Mouse (Mus musculus) CH12.LX (cell line): Measurements from ENCODE around the gene Arg2. TPM values are rescaled to one million over a fixed set of nuclear protein-coding genes. Genes with fewer than 3 reads are reported as not detected.
A peak's percentile ranks its signal among the peaks of the same experiment; 100 is the strongest.

Experiments
- DNase-seq: peaks from one replicate; pipeline ENCODE4 v3.0.0-alpha.2; 2013; ENCODE audit errors: extremely low read depth
- H3K27ac ChIP-seq: 2 replicates; pipeline ENCODE4 v1.5.1; 2012; ENCODE audit warnings: low read depth, mild to moderate bottlenecking, control low read depth, moderate library complexity; ENCODE audit not compliant: insufficient read depth
- H3K27me3 ChIP-seq: replicated peaks from 2 replicates; pipeline ENCODE3; 2012; ENCODE audit warnings: inconsistent platforms
- H3K36me3 ChIP-seq, 2 experiments: replicated peaks in 1 of 2; 2 replicates each; pipeline versions ENCODE3 to v1.6.1; 2012; ENCODE audit warnings: inconsistent platforms in 1 of 2, low read length in 1 of 2, mild to moderate bottlenecking in 1 of 2, mixed read lengths in 1 of 2, moderate library complexity in 1 of 2; ENCODE audit not compliant: control insufficient read depth in 1 of 2, insufficient read depth in 1 of 2
- H3K4me1 ChIP-seq, 2 experiments: 2 replicates each; pipeline ENCODE4 v1.6.1; 2012; ENCODE audit warnings: inconsistent platforms in 1 of 2, moderate library complexity in 1 of 2; ENCODE audit not compliant: insufficient read depth in 2 of 2, control insufficient read depth in 1 of 2
- H3K4me2 ChIP-seq: 2 replicates; pipeline ENCODE4 v1.6.1; 2012; ENCODE audit warnings: low read depth, mild to moderate bottlenecking, control low read depth; ENCODE audit not compliant: poor library complexity, insufficient read depth, severe bottlenecking
- H3K4me3 ChIP-seq, 3 experiments: fragments of 150-350 bp in 1 of 3; sonication (generic) in 1 of 3; replicated peaks in 1 of 3; 2 replicates each; pipeline versions ENCODE3 to v1.5.1; 2011 to 2012; ENCODE audit warnings: low read depth in 2 of 3, low read length in 2 of 3, mild to moderate bottlenecking in 2 of 3, moderate library complexity in 2 of 3, control low read depth in 1 of 3, improper control_type of control experiment in 1 of 3, inconsistent platforms in 1 of 3, mixed read lengths in 1 of 3; ENCODE audit not compliant: poor library complexity in 1 of 3
- H3K79me2 ChIP-seq: replicated peaks from 2 replicates; pipeline ENCODE4 v1.6.1; 2012; ENCODE audit warnings: mild to moderate bottlenecking, moderate library complexity; ENCODE audit not compliant: control insufficient read depth, poor library complexity, insufficient read depth, severe bottlenecking; ENCODE audit errors: extremely low read depth
- H3K9ac ChIP-seq: 2 replicates; pipeline ENCODE4 v1.6.1; 2012; ENCODE audit warnings: low read depth, mild to moderate bottlenecking, control low read depth, moderate library complexity; ENCODE audit not compliant: insufficient read depth
- H3K9me3 ChIP-seq: replicated peaks from 2 replicates; pipeline ENCODE3; 2012; ENCODE audit warnings: low read length, inconsistent platforms, mixed read lengths
- BHLHE40 ChIP-seq: IDR thresholded peaks from 2 replicates; pipeline ENCODE4 v1.6.1; 2011; ENCODE audit warnings: mild to moderate bottlenecking, low read depth, low read length, improper control_type of control experiment
- CHD1 ChIP-seq: IDR thresholded peaks from 2 replicates; pipeline ENCODE4 v1.6.1; 2012; ENCODE audit warnings: low read depth, low read length, improper control_type of control experiment, inconsistent platforms
- CHD2 ChIP-seq: IDR thresholded peaks from 2 replicates; pipeline ENCODE4 v1.6.1; 2011; ENCODE audit warnings: low read length, improper control_type of control experiment
- CTCF ChIP-seq, 2 experiments: IDR thresholded peaks in 1 of 2; conservative IDR thresholded peaks in 1 of 2; 2 replicates each; pipeline ENCODE4 v1.5.1; 2011 to 2012; ENCODE audit warnings: low read depth in 2 of 2, low read length in 2 of 2, improper control_type of control experiment in 1 of 2, inconsistent platforms in 1 of 2, mild to moderate bottlenecking in 1 of 2, moderate library complexity in 1 of 2
- E2F4 ChIP-seq: IDR thresholded peaks from 2 replicates; pipeline ENCODE4 v1.6.1; 2011; ENCODE audit warnings: low read depth, low read length, improper control_type of control experiment; ENCODE audit not compliant: insufficient replicate concordance
- EP300 ChIP-seq: IDR thresholded peaks from 2 replicates; pipeline ENCODE4 v1.6.1; 2011; ENCODE audit warnings: low read length, improper control_type of control experiment
- GABPA ChIP-seq: IDR thresholded peaks from 2 replicates; pipeline ENCODE4 v1.6.1; 2012; ENCODE audit warnings: low read depth, low read length, improper control_type of control experiment, inconsistent platforms; ENCODE audit not compliant: insufficient replicate concordance
- IRF4 ChIP-seq: IDR thresholded peaks from 2 replicates; pipeline ENCODE4 v1.6.1; 2014; ENCODE audit warnings: low read depth, mild to moderate bottlenecking, inconsistent platforms, low read length, improper control_type of control experiment
- JUN ChIP-seq: IDR thresholded peaks from 2 replicates; pipeline ENCODE4 v1.6.1; 2011; ENCODE audit warnings: low read depth, mild to moderate bottlenecking, low read length, improper control_type of control experiment, moderate library complexity; ENCODE audit not compliant: insufficient read depth
- KAT2A ChIP-seq: IDR thresholded peaks from 2 replicates; pipeline ENCODE4 v1.6.1; 2012; ENCODE audit warnings: low read length, improper control_type of control experiment, inconsistent platforms; ENCODE audit not compliant: insufficient replicate concordance
- MAFK ChIP-seq: IDR thresholded peaks from 2 replicates; pipeline ENCODE4 v1.6.1; 2011; ENCODE audit warnings: low read length, improper control_type of control experiment; ENCODE audit not compliant: insufficient replicate concordance
- MAX ChIP-seq: IDR thresholded peaks from 2 replicates; pipeline ENCODE4 v1.6.1; 2011; ENCODE audit warnings: low read length, improper control_type of control experiment
- MAZ ChIP-seq: IDR thresholded peaks from 2 replicates; pipeline ENCODE4 v1.6.1; 2012; ENCODE audit warnings: low read depth, mild to moderate bottlenecking, inconsistent platforms, low read length, improper control_type of control experiment, moderate library complexity
- MEF2A ChIP-seq: IDR thresholded peaks from 2 replicates; pipeline ENCODE4 v1.6.1; 2014; ENCODE audit warnings: low read depth, mild to moderate bottlenecking, inconsistent platforms, low read length, improper control_type of control experiment, borderline replicate concordance
- MXI1 ChIP-seq: IDR thresholded peaks from 2 replicates; pipeline ENCODE4 v1.6.1; 2011; ENCODE audit warnings: mild to moderate bottlenecking, low read depth, low read length, improper control_type of control experiment
- MYC ChIP-seq: IDR thresholded peaks from 2 replicates; pipeline ENCODE4 v1.6.1; 2011; ENCODE audit warnings: low read depth, mild to moderate bottlenecking, improper control_type of control experiment, low read length
- NELFE ChIP-seq: IDR thresholded peaks from 2 replicates; pipeline ENCODE4 v1.6.1; 2011; ENCODE audit warnings: low read depth, low read length, improper control_type of control experiment
- PAX5 ChIP-seq: IDR thresholded peaks from 2 replicates; pipeline ENCODE4 v1.6.1; 2012; ENCODE audit warnings: low read length, inconsistent platforms, mixed read lengths
- POLR2A ChIP-seq: IDR thresholded peaks from 2 replicates; pipeline ENCODE4 v1.6.1; 2011; ENCODE audit warnings: low read depth, mild to moderate bottlenecking, improper control_type of control experiment, low read length
- POLR2AphosphoS2 ChIP-seq: IDR thresholded peaks from 2 replicates; pipeline ENCODE4 v1.6.1; 2011; ENCODE audit warnings: low read depth, low read length, improper control_type of control experiment
- RAD21 ChIP-seq: IDR thresholded peaks from 2 replicates; pipeline ENCODE4 v1.6.1; 2011; ENCODE audit warnings: low read depth, mild to moderate bottlenecking, low read length, improper control_type of control experiment, moderate library complexity
- RCOR1 ChIP-seq: conservative IDR thresholded peaks from 2 replicates; pipeline ENCODE4 v1.6.1; 2012; ENCODE audit warnings: low read depth, mild to moderate bottlenecking, inconsistent platforms, low read length, improper control_type of control experiment
- SIN3A ChIP-seq: IDR thresholded peaks from 2 replicates; pipeline ENCODE4 v1.6.1; 2012; ENCODE audit warnings: low read length, improper control_type of control experiment, inconsistent platforms
- SMC3 ChIP-seq: IDR thresholded peaks from 2 replicates; pipeline ENCODE4 v1.6.1; 2011; ENCODE audit warnings: low read depth, low read length, improper control_type of control experiment
- TBP ChIP-seq: conservative IDR thresholded peaks from 2 replicates; pipeline ENCODE4 v1.6.1; 2011; ENCODE audit warnings: low read depth, low read length, improper control_type of control experiment
- UBTF ChIP-seq: IDR thresholded peaks from 2 replicates; pipeline ENCODE4 v1.6.1; 2012; ENCODE audit warnings: low read depth, mild to moderate bottlenecking, inconsistent platforms, low read length, improper control_type of control experiment, moderate library complexity
- USF1 ChIP-seq: IDR thresholded peaks from 2 replicates; pipeline ENCODE4 v1.6.1; 2014; ENCODE audit warnings: low read depth, mild to moderate bottlenecking, inconsistent platforms, low read length, improper control_type of control experiment
- USF2 ChIP-seq: conservative IDR thresholded peaks from 2 replicates; pipeline ENCODE4 v1.6.1; 2011; ENCODE audit warnings: low read depth, low read length, improper control_type of control experiment
- ZC3H11A ChIP-seq: IDR thresholded peaks from 2 replicates; pipeline ENCODE4 v1.6.1; 2012; ENCODE audit warnings: low read depth, mild to moderate bottlenecking, inconsistent platforms, low read length, improper control_type of control experiment
- ZKSCAN1 ChIP-seq: IDR thresholded peaks from 2 replicates; pipeline ENCODE4 v1.6.1; 2012; ENCODE audit warnings: low read depth, inconsistent platforms, low read length, improper control_type of control experiment, borderline replicate concordance
- ZMIZ1 ChIP-seq: IDR thresholded peaks from 2 replicates; pipeline ENCODE4 v1.6.1; 2012; ENCODE audit warnings: low read depth, mild to moderate bottlenecking, inconsistent platforms, low read length, improper control_type of control experiment
- ZNF384 ChIP-seq: IDR thresholded peaks from 2 replicates; pipeline ENCODE4 v1.6.1; 2012; ENCODE audit warnings: low read depth, low read length, improper control_type of control experiment, inconsistent platforms
- dilution Hi-C: fragments of 300-500 bp; cut with MboI; formaldehyde crosslinking; loops from 2 replicates; pipeline ENCODE4 v1.14.3; 2020; ENCODE audit warnings: low sequenced_read_pairs; ENCODE audit not compliant: extremely low pct_unique_long_range_greater_than_20kb, extremely low pct_ligation_motif_present
- in situ Hi-C: fragments of 300-500 bp; cut with MboI; formaldehyde crosslinking; loops from 3 replicates; pipeline ENCODE4 v1.14.3; 2019; ENCODE audit warnings: low sequenced_read_pairs, low pct_ligation_motif_present, low pct_unique_long_range_greater_than_20kb, mixed read lengths
- polyA plus RNA-seq: library from polyadenylated mRNA; unstranded; fragments of >175 nt; gene quantifications from 2 replicates; pipeline ENCODE4 v1.2.1, GENCODE M21; 2012; ENCODE audit warnings: low read depth; ENCODE audit not compliant: insufficient read length
- total RNA-seq, 2 experiments: library from RNA; depleted of rRNA; stranded (reverse); fragments of 300-350 nt in 1 of 2; fragments of >200 nt in 1 of 2; gene quantifications; 2 replicates each; pipeline ENCODE4 v1.2.3; 2012 to 2014

Gene Arg2
- total and polyA plus RNA-seq, 3 experiments = not detected

- DNase-seq = peak; percentile 63
- Histone ChIP-seq H3K9me3 (no peaks in the 10 kb centered on the region), H3K27me3 (no peaks in the 10 kb centered on the region), H3K4me1 (no peaks in the 10 kb centered on the region), H3K4me3 (no peak overlapping the region), H3K27ac (no peak overlapping the region), H3K79me2 (no peaks in the 10 kb centered on the region), H3K36me3 (no peaks in the 10 kb centered on the region), H3K9ac (no peak overlapping the region), H3K4me2 (no peak overlapping the region)
- dilution Hi-C loops = no loop called here
- in situ Hi-C loops = loop anchor here (5.0 to 25.0 kb wide), 3 partner anchors 75 to 1035 kb away; no protein-coding TSS in a partner anchor
- no peak for TF ChIP-seq SIN3A
- TF ChIP-seq JUN = no peak
- no peak for TF ChIP-seq POLR2A
- TF ChIP-seq ZMIZ1 = no peak
- no peak for TF ChIP-seq USF2
- TF ChIP-seq POLR2AphosphoS2 = no peak
- peak; percentile 85 for TF ChIP-seq ZC3H11A
- TF ChIP-seq SMC3 = peak; percentile 95
- peak; percentile 99 for TF ChIP-seq RAD21
- TF ChIP-seq BHLHE40 = no peak
- no peak for TF ChIP-seq MAX
- no peak for TF ChIP-seq USF1
- TF ChIP-seq GABPA = no peak
- TF ChIP-seq MEF2A = no peak
- TF ChIP-seq PAX5 = no peak
- TF ChIP-seq MAZ = no peak
- TF ChIP-seq CTCF (conservative IDR thresholded peaks at IDR 0.05 in 1 of 2, IDR thresholded peaks at IDR 0.05 in 1 of 2; ENCODE audit: low read depth in 2 of 2, low read length in 2 of 2) = peak; percentile 40 to 94; a peak in 3 of 4 replicates
- TF ChIP-seq MXI1 = no peak
- no peak for TF ChIP-seq CHD1
- TF ChIP-seq EP300 = no peak
- TF ChIP-seq ZNF384 = no peak
- TF ChIP-seq CHD2 = no peak
- no peak for TF ChIP-seq IRF4
- no peak for TF ChIP-seq MYC
- no peak for TF ChIP-seq RCOR1
- TF ChIP-seq KAT2A = no peak
- no peak for TF ChIP-seq MAFK
- no peak for TF ChIP-seq UBTF
- TF ChIP-seq ZKSCAN1 = no peak
- no peak for TF ChIP-seq E2F4
- TF ChIP-seq NELFE = no peak
- no peak for TF ChIP-seq TBP
Observed at GRCm38 (mm10) chr12:79097106-79097752, 33.3 kb upstream of the Arg2 start.
